Mouse (Mus musculus) cortical plate, adult 2 months (tissue): ENCODE measurements around the gene Foxd2. TPM values are rescaled to one million over a fixed set of nuclear protein-coding genes. Genes with fewer than 3 reads are reported as not detected.

Experiments
- H3K27ac ChIP-seq: fragments of 200-500 bp; 2 replicates; pipeline ENCODE4 v1.5.1; 2012; ENCODE audit warnings: low read length, control low read depth, inconsistent platforms; ENCODE audit not compliant: insufficient read depth
- H3K4me1 ChIP-seq: fragments of 200-500 bp; 2 replicates; pipeline ENCODE4 v1.6.1; 2011; ENCODE audit warnings: low read length; ENCODE audit not compliant: control insufficient read depth, insufficient read depth
- H3K4me3 ChIP-seq: fragments of 200-500 bp; 2 replicates; pipeline ENCODE4 v1.5.1; 2011; ENCODE audit warnings: mild to moderate bottlenecking, low read length, control low read depth; ENCODE audit not compliant: insufficient read depth
- CTCF ChIP-seq: fragments of 200-500 bp; IDR thresholded peaks from 2 replicates; pipeline ENCODE4 v1.5.1; 2011; ENCODE audit warnings: mild to moderate bottlenecking, control low read depth, low read length; ENCODE audit not compliant: insufficient read depth; ENCODE audit errors: extremely low read depth
- POLR2A ChIP-seq: fragments of 200-500 bp; IDR thresholded peaks from 2 replicates; pipeline ENCODE4 v1.6.1; 2011; ENCODE audit warnings: mild to moderate bottlenecking, low read length, control low read depth; ENCODE audit not compliant: insufficient read depth; ENCODE audit errors: extremely low read depth
- polyA plus RNA-seq: library from polyadenylated mRNA; depleted of rRNA; stranded (reverse); fragments of >200 nt; gene quantifications from 2 replicates; pipeline ENCODE4 v1.2.3, GENCODE M21; 2012; rRNA removed

Foxd2 gene
- polyA plus RNA-seq, 1 experiment: 0.19 TPM

DNA sequence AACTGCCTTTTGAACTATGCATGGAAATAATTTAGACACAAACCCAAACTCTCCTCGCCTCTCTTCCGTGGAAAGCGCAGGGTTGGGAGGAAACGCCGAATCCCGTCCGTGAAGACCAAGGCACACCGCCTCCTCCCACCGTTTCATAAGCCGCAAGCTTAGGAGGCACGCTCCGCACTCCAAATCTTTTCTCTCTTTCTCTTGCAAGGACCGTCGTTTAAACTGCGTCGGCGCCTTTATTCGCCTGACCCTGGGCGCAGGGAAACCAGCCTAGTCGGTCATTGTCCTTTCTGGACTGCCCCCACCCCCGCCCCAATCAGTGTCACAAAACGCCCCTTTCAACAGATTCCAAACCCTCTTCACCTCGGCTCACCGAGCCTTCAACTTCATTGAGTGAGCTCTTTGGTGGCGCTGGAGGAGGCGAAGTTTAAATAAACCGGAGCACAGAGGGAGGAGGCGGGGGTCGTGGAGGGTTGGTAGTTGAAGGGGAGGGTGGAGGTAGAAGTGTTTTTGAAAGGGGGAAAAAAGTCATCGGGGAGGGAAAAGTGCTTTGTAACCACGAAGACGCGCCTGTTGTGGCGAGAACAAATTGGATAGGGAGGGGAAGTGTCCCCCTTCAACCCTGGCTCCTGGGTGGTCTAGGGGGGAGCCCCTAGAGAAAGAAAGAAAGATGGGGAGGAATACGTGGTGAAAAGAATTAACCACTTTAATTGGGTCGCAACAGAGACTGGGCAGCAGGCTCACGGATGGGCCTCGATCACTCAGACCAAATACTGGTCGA, 5.8 kb downstream of the Foxd2 start:
- Histone ChIP-seq H3K4me1 (no peaks in the 10 kb centered on the region), H3K27ac (no peak overlapping the region), H3K4me3 (no peak overlapping the region)
- TF ChIP-seq POLR2A (no peak), CTCF (no peak)

DNA sequence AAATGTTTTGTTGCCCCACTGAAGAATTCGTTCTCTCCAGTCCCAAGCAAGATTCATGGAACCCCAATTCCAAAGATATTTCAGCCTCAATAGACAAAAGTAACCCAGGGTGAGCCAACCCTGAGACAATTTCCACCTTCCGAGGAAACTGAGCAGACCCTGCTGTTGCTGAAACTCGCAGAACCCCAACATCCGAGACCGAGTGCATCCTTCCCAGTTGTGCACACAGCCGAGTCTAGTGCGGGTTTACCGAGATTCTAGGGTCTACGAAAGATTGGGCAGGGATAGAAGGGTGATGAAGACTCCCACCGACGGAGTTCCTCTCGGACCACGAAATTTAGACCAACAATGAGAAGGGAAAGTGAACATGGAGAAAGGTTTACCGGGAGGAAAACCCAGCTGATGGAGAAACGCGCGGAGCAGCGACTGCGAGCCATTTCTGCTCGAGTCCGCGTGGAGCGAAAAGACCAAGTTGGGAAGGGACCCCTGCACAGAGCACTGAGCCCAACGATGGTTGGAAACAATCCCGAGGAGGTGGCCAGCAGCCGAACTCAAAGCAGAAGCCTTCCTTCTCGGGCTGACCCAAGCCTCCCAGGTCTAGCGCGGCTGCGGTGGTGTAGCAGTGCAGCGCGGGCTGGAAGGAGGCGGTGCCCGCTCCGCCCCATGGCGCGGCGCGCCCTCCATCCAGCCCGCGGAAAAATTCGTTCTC, 6.9 kb downstream of the Foxd2 start:
- TF ChIP-seq CTCF: no peak
- no peak for TF ChIP-seq POLR2A
- H3K27ac ChIP-seq: no peak overlapping the region
- H3K4me1 ChIP-seq: no peaks in the 10 kb centered on the region
- H3K4me3 ChIP-seq: no peak overlapping the region

DNA sequence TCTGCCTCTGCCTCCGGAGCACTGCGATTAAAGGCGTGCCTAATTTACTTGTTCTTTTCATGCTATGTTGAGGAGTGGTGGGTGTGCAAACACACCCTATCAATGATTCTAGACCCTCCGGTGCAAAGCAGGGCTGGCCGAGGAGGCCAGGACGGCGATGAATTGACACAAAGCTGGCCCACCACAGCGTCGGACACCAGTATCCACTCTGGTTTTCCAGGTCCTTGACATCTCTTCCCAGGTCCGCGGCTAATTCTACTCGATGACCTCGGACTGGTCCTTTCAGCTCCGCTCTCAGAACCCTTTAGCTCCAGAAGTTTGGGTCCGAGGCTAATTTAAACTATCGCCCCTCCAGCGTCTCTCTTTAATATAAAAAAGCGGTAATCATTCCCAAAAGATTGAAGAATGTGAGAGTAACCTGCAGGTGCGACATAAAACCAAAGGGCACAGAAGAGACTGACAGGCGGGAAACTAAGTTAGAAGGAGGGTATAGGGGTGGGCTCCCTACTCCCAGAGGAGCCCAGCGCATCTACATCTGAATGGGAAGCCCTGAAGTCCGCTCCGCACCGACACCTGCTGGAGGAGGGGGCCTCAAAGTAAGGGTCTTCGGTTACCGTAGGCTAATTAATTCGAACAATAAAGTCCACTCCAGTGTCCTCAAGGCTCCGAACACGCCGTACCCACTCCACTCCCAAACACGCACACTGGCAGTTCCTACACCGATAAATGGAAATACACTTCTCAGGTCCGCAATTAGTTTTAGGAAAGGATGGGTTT, 7.6 kb downstream of the Foxd2 start:
- Histone ChIP-seq H3K4me1 (no peaks in the 10 kb centered on the region), H3K27ac (no peak overlapping the region), H3K4me3 (no peak overlapping the region)
- no peak for TF ChIP-seq POLR2A
- no peak for TF ChIP-seq CTCF

DNA sequence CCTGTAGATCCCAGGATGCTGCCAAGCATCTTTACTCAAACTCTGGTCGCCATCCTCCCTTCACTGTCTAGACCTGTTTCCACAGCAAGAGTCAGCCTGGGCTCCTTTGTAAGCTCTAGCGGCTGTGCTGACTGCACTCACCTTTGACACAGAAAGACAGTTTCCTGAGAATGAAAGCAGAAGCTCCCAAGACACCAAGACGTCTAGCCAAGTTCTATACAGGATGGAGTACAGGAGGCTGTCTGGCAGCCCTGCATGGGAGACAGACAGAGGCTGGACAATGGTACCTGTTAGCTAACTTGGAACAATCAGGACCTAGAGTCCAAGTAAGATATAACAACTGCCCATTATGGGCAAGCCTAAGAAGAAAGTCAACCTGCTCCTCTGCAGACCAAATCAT, 8.8 kb downstream of the Foxd2 start:
- no peak for TF ChIP-seq POLR2A
- H3K27ac ChIP-seq: no peak overlapping the region

GRCm38 (mm10) chr4:114897853-114898252, 10.8 kb downstream of the Foxd2 start:
- H3K4me3 ChIP-seq: no peak overlapping the region
- H3K27ac ChIP-seq: no peak overlapping the region
- TF ChIP-seq CTCF (0 out of 2 replicates have a peak, but pooled peaks have one; percentile 1), POLR2A (no peak)
- H3K4me1 ChIP-seq: no peaks in the 10 kb centered on the region

More for the DNA sequence above, 8.8 kb downstream of the Foxd2 start:
- no peak overlapping the region for H3K4me3 ChIP-seq
- no peaks in the 10 kb centered on the region for H3K4me1 ChIP-seq

GRCm38 (mm10) chr4:114882232-114882631, 26.4 kb downstream of the Foxd2 start:
- H3K27ac ChIP-seq: no peak overlapping the region
- no peak overlapping the region for H3K4me3 ChIP-seq
- TF ChIP-seq CTCF: no peak
- TF ChIP-seq POLR2A: no peak
- no peaks in the 10 kb centered on the region for H3K4me1 ChIP-seq

DNA sequence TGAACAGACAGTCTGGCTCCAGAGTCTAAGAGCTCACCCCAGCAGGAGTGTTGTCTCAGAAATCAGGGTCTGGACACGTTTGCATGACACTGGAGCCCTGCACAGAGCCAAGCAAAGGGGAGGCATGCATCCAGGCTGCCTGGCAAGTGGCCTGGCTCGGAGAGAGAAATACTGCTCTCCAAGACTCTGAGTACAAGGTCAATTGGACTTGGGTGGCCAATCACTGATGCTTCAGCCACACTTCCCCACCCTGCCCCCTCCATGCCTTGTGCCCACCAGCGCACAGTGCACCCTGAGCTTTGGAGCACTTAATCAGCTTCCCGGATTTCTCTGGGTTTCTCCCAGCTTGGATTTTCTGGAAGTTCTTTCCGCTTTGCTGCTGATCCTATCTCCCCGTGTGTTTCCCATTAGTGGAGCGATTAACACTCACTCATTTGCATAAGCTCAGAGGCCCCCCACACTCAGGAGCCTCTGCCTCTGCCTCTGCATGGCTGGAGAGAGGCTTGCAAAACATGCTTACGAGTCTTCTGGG, 32.2 kb downstream of the Foxd2 start:
- no peak overlapping the region for H3K27ac ChIP-seq
- H3K4me3 ChIP-seq: no peak overlapping the region
- no peaks in the 10 kb centered on the region for H3K4me1 ChIP-seq
- TF ChIP-seq CTCF (no peak), POLR2A (no peak)

DNA sequence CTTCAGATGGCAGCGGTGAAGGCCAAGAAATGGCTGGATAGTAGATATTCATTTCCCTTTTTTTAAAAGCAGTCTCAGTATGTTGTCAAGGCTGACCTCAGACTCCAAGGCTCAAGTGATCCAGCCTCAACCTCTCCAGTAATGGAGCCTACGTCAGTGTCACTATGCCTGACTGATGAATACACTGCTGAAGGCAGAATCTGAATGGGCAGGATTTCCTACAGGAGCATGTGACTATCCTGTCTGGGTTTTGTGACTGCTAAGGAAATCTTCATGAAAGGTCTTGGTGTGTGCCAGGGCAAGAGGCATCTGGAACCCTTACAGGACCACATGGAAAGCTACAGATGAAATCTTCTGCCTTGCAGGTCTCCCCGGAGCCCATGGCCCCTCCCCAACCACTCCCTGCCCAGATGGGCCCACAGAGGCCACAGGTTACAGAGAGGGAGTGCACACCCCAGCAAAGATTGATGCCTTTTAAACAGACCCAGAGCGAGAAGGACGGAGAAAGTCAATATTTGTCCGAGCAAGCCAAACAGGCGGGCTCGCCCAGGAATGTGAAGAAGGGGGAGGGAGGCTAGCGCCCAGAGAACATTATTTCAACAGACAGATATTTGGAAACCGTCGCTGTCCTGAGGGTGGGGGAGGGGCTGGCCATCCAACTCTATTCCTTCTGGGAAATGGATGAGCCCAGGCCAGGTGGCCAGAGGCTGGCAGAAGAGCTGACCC, 38.7 kb downstream of the Foxd2 start:
- Histone ChIP-seq H3K4me3 (no peak overlapping the region), H3K27ac (no peak overlapping the region), H3K4me1 (no peaks in the 10 kb centered on the region)
- TF ChIP-seq CTCF (no peak), POLR2A (no peak)

DNA sequence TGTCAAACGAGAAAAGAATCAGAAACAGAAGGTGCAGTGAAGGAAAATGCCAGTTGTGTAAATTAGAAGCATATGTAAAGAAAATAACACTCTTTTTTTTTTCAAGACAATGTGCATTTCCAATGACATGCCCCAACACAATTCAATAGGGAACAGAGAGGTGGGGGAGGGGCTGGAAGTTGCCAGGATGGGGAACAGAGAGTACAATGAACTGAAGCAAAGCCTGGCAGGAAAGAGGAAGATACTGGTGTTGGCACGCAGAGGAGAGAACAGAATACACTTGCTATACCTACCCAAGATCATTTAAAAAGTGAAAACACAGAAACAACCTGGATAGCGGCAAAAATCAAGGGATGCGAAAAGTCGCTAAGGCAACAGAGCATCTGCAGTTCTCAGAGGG, 45.5 kb downstream of the Foxd2 start:
- H3K4me3 ChIP-seq: no peak overlapping the region
- TF ChIP-seq CTCF (no peak), POLR2A (no peak)

GRCm38 (mm10) chr4:114858426-114858825, 50.2 kb downstream of the Foxd2 start:
- H3K4me1 ChIP-seq: no peaks in the 10 kb centered on the region
- H3K27ac ChIP-seq: no peak overlapping the region
- H3K4me3 ChIP-seq: no peak overlapping the region
- TF ChIP-seq CTCF (no peak), POLR2A (no peak)

More for the DNA sequence above, 45.5 kb downstream of the Foxd2 start:
- no peak overlapping the region for H3K27ac ChIP-seq
- no peaks in the 10 kb centered on the region for H3K4me1 ChIP-seq

Other genes starting within 250 kb of the Foxd2 start
- gene Gm12830, start 87.2 kb downstream of the Foxd2 start, polyA plus RNA-seq: not detected in 2 replicates
- gene Foxe3, start 17.1 kb upstream of the Foxd2 start, polyA plus RNA-seq: not detected in 2 replicates
- gene Cmpk1, start 78.4 kb upstream of the Foxd2 start, polyA plus RNA-seq: 47.6 and 48.4 TPM in 2 replicates
- 0.36 and 0.58 TPM in 2 replicates for gene Stil, start 91.3 kb upstream of the Foxd2 start, polyA plus RNA-seq
- 1.5 and 1.6 TPM in 2 replicates for gene Tal1, start 147.6 kb upstream of the Foxd2 start, polyA plus RNA-seq
- 1.1 and 1.2 TPM in 2 replicates for gene Pdzk1ip1, start 179.8 kb upstream of the Foxd2 start, polyA plus RNA-seq
- gene Cyp4x1, start 225.4 kb upstream of the Foxd2 start, polyA plus RNA-seq: 10.0 and 11.3 TPM in 2 replicates